Mouse (Mus musculus) thymus, postnatal 0 days (tissue): ENCODE results near the gene Maml2. TPM values are rescaled to one million over a fixed set of nuclear protein-coding genes. Genes with fewer than 3 reads are reported as not detected.

ENCODE experiments used
- DNase-seq: peaks from one replicate; pipeline ENCODE4 v3.0.0-alpha.2; 2015; ENCODE audit warnings: low spot score
- polyA plus RNA-seq: library from polyadenylated mRNA; unstranded; fragments of >200 nt; fragmentation: Nextera tagmentation; extraction: Ambion mirVana; gene quantifications from 2 replicates; pipeline ENCODE4 v1.2.1, GENCODE M21; 2015

Gene Maml2
- polyA plus RNA-seq = 6.4 and 7.8 TPM in 2 replicates

GRCm38 (mm10) chr9:13297668-13298512, at the start of gene Maml2:
Maml2 (plus strand) TSS chr9:13297957.
- DNase-seq = peak; percentile 83

GRCm38 (mm10) chr9:13248104-13248503, 49.7 kb upstream of the Maml2 start:
- DNase-seq = no peak

- no peak for DNase-seq
Observed at GRCm38 (mm10) chr9:13251251-13251650, 46.5 kb upstream of the Maml2 start.

GRCm38 (mm10) chr9:13256726-13257125, 41.0 kb upstream of the Maml2 start:
- DNase-seq = no peak

GRCm38 (mm10) chr9:13258173-13258572, 39.6 kb upstream of the Maml2 start:
- no peak for DNase-seq

- no peak for DNase-seq
Observed at GRCm38 (mm10) chr9:13260980-13261379, 36.8 kb upstream of the Maml2 start.

- no peak for DNase-seq
Observed at GRCm38 (mm10) chr9:13273219-13273618, 24.5 kb upstream of the Maml2 start.

GRCm38 (mm10) chr9:13287482-13287881, 10.3 kb upstream of the Maml2 start:
- DNase-seq = no peak

GRCm38 (mm10) chr9:13296274-13297121, 1.3 kb upstream of the Maml2 start:
- peak; percentile 88 for DNase-seq

- DNase-seq = peak; percentile 26
Observed at GRCm38 (mm10) chr9:13297122-13297667, 562 bp upstream of the Maml2 start.

- no peak for DNase-seq
Observed at GRCm38 (mm10) chr9:13298513-13298878, 739 bp downstream of the Maml2 start.

GRCm38 (mm10) chr9:13299190-13299589, 1.4 kb downstream of the Maml2 start:
- no peak for DNase-seq

- DNase-seq = no peak
Observed at GRCm38 (mm10) chr9:13300041-13300441, 2.3 kb downstream of the Maml2 start.

- DNase-seq = no peak
Observed at GRCm38 (mm10) chr9:13300891-13301782, 3.4 kb downstream of the Maml2 start.

- DNase-seq = no peak
Observed at GRCm38 (mm10) chr9:13302183-13302825, 4.5 kb downstream of the Maml2 start.

- DNase-seq = no peak
Observed at GRCm38 (mm10) chr9:13303099-13303771, 5.5 kb downstream of the Maml2 start.

GRCm38 (mm10) chr9:13303976-13304375, 6.2 kb downstream of the Maml2 start:
- no peak for DNase-seq

GRCm38 (mm10) chr9:13306471-13306870, 8.7 kb downstream of the Maml2 start:
- DNase-seq = no peak

GRCm38 (mm10) chr9:13307226-13307625, 9.5 kb downstream of the Maml2 start:
- DNase-seq = no peak

- DNase-seq = no peak
Observed at GRCm38 (mm10) chr9:13308718-13309117, 11.0 kb downstream of the Maml2 start.
